Mouse (Mus musculus): ENCODE measurements at regions not wholly inside any gene's neighbourhood (a gene's known extent, or its start where the extent isn't known, plus 50 kb on each side); places are given as distances from the start of the nearest gene placed in this dataset.

DNA sequence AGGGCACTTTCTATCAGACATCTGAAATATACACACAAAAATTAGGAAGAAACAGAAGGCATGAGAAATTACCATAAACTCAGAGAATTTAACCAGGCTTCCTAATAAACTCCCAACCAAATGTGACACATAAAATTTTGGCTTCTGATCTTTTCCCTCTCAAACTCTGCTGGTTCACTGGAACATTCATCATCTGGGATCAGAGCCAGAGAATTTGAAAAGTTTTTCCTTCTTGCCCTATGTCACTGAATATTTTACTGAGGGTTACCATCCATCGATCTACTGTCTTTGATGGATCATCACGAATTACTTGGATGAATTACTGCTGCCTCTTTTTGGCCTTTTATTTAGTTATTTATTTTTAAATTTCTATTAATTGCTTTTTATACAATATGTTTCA, 221.4 kb upstream of the Tbx18 start:
- ChIA-PET CTCF (interaction anchor here in 1 of 4 experiments (0.6 kb wide), 1 partner anchor 11 kb away, joined by 3 read pairs; no protein-coding TSS in a partner anchor), POLR2A (no interaction called here)

DNA sequence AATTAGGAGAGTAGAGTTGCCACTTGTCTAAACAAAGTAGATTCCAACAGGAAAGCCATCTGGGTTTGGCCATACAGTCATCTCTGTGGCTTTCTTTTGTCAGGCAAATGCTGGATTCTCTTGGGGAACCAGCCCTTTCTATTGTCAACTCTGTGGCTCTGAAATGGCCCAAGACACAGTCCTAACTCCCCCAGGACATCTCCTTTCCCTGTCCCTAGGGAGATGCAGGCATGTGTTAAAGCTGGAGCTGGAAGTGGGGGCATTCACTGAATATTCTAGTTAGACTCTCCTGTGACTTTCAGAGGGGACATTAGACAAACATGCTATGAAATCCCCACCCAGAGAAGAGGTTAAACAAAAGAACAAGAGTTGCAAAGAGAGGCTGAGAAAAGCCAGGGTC, 223.9 kb upstream of the Tbx18 start:
- ChIA-PET CTCF (no interaction called here), POLR2A (no interaction called here)

DNA sequence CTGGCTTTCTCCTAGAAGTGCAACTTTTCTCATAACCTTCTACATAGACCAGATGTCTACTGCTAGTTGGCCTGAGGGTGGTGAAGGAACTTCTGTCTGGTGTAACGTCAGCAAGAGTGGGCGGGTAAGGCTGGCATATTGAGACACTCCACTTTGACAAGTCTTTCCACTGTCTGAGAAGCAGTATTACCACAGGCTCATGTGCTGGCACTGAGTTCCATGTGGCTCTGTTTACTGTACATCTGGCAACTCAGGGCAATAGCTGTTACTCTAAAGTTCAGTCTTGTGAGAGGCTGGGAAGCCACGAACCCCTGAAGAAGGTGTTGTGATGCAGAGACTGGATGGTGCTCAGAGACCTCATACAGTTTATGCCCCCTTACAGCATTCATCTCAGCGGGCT, 230.7 kb upstream of the Tbx18 start:
- ChIA-PET POLR2A (no interaction called here), CTCF (no interaction called here)

DNA sequence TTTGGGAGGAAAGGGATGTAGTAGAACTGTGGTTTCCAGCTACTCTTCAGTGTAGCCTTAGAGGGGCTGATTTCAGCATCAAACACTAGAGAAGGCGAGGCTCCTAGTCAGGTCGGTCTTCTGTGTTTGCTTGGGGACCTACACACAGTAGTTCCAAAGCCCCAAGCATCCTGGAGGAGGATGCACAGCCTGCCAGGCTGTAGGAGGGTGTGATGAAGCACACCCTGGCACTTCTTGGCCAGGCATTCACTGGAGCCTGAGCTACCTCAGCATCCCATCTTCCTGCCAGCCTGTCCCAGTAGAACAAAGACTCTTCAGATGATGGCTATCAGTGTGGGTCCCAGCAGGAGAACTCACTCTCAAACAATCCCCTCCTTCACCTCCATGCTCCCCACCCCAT, 233.4 kb upstream of the Tbx18 start:
- POLR2A ChIA-PET, result interaction anchor here in 1 of 4 experiments (0.6 kb wide), 1 partner anchor 512 kb away, joined by 4 read pairs; no protein-coding TSS in a partner anchor

DNA sequence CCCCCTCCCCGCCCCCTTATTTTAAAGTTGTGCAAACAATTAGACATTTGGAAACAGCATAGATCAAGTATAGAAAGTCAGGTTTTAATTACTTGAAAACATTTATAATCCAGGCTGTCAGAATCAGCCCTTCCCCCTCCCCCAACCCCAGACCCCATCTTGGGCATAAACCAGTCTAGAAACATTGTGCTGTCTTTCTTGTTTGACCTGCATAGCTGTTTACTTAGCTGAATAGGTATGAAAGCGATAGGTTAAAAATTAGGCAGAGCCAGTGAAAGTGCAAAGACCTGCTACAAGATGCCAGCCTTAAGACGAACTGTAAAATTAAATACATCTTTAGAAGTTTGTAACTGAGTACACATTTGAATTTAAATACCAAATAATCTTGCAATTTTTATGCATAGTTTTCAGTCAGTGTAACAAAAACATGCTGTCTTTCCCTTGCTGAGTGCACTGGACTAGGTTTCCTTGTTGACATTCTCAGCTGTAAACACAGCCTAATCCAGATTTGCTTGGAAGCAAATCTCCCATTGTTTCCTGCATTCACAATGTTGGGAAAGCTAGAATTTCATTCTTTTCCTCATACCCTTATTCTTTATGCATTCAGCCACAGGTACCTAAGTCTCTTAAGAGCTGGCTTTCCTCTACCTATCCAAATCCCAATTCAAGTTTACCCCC, 234.2 kb upstream of the Tbx18 start:
- CTCF ChIA-PET, result interaction anchor here in 1 of 4 experiments (1.7 kb wide), 1 partner anchor 8 kb away, joined by 3 read pairs; no protein-coding TSS in a partner anchor
- POLR2A ChIA-PET, result interaction anchor here in 2 of 4 experiments (0.5 to 0.6 kb wide), 2 partner anchors 72 to 511 kb away, joined by 3 to 4 read pairs; no protein-coding TSS in a partner anchor

More for the DNA sequence above, 233.4 kb upstream of the Tbx18 start:
- CTCF ChIA-PET, result interaction anchor here in 1 of 4 experiments (1.7 kb wide), 1 partner anchor 9 kb away, joined by 3 read pairs; no protein-coding TSS in a partner anchor

DNA sequence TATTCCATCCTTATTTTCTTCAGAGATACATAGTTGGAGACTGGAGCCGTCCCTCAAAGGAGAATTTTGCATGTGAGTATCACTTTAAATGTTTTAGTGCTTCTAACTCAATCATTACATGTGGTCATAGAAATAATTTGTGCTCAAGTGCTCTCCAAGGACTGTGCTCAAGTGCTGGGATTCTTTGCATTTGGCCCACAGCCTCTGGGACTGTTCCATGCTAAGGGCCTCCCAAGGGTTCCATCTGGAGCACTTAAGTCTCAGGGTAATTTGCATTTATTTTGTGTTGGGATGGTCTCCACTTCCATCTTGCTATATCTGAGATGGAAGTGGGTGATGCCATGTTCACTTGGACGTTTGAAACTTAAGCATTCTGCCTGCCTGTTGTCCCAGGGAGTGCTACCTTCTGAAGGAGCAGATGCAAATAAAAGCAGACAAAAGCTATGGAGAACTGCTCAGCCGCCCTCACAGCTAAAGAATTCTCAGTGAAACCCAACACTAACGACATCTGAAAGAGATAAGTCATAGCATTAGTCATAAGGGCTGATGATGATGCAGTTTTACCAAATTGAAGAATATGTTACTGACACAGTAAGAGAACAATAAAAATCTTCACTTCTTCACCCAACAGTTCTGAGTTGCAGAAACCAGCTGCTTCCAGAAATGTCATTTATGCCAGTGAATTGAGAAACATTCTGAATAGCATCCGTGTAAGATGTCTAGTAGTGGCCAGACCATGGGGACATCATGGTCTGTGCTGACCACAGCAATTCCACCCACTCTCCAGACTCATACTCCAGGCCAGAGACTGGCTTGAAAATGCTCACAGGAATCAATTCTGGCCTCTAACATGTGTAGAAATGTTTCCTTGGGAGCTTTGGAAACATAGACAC, 237.4 kb upstream of the Tbx18 start:
- POLR2A ChIA-PET, result no interaction called here
- CTCF ChIA-PET, result no interaction called here

DNA sequence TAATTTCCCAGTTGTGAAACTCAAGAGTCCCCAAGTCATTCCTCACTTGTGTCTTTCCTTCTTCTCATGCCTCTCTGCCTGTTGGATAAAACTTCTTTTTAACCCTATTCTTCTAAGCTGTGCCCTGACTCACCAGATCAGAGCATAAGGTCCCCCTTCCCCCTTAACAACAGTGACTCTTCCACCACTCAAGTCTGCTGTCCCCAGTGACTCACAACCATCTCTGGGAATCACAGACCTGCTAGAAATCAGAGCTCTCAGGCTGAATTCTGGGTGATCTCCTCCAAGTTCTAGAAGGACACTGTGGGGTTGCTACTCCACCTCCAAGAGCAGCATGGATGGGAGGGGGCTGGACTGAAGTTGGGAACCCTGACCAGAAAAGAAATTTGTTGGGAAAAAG, 239.5 kb upstream of the Tbx18 start:
- CTCF ChIA-PET, result interaction anchor here in 1 of 4 experiments (0.6 kb wide), 1 partner anchor 22 kb away, joined by 4 read pairs; no protein-coding TSS in a partner anchor
- POLR2A ChIA-PET, result no interaction called here

DNA sequence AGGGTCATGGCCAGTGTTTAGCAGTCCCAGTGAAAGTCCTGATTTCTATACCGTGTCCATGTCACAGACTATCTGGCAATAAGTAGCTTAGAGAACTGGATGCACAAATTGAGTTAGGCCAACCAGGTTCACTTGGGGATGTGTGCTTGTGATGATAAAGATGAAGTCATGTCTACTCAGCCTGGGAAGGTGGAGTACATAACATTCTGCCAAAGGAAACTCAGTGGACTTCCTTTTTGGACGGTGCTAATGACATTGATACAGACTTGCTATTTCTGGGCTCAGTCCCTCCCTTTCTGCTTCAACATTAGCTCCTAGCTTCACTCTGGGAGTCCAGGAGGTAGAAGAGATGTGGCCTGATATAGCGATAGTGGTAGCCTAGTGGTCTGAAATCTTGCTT, 240.7 kb upstream of the Tbx18 start:
- POLR2A ChIA-PET, result interaction anchor here in 1 of 4 experiments (0.6 kb wide), 1 partner anchor 26 kb away, joined by 3 read pairs; no protein-coding TSS in a partner anchor
- CTCF ChIA-PET, result no interaction called here

DNA sequence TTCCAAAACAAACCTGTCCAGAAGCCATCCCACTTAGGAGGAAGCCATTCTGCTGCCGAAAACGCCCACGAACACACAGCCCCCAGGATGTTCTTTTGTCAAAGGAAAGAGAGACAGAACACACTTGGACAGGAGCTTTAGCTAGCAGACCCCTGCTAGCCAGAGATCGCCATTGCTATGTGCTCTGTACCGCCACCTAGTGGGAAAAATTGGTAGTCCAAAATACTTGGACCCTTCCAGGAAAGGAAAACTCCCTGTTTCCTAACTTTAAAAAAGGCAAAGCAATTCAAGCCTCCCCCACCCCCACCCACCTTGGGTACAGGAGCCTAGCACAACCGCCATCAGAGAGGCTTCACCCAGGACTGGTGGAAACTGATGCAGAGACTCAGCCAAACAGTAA, 242.5 kb upstream of the Tbx18 start:
- ChIA-PET POLR2A (interaction anchor here in 2 of 4 experiments (0.6 to 0.7 kb wide), 4 partner anchors 101 to 1315 kb away, joined by 3 to 9 read pairs (median 7); no protein-coding TSS in a partner anchor), CTCF (interaction anchor here (0.5 to 1.4 kb wide), 22 partner anchors 9 to 465 kb away, joined by 3 to 10 read pairs (median 4); partner anchors contain the start of gene Snx14 (in 1 of the 4))

DNA sequence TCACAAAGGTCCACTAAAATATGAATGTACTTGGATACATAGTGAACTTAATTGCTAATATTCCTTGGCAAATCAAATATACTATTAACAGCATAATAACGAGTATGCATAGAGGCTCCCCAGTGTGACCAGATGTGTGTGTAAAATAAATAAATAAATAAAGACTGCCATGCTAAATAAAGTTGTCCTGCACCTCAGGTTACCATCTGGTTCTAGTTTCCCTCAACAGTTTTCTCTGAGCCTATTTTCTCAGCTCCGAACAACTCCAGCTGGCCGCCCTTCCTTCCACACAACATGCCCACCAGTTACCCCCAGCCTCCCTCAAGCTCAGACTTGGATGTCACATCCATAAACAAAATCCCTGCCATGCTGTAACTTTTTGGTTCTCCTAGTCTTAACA, 253.8 kb upstream of the Tbx18 start:
- ChIA-PET POLR2A (no interaction called here), CTCF (no interaction called here)

DNA sequence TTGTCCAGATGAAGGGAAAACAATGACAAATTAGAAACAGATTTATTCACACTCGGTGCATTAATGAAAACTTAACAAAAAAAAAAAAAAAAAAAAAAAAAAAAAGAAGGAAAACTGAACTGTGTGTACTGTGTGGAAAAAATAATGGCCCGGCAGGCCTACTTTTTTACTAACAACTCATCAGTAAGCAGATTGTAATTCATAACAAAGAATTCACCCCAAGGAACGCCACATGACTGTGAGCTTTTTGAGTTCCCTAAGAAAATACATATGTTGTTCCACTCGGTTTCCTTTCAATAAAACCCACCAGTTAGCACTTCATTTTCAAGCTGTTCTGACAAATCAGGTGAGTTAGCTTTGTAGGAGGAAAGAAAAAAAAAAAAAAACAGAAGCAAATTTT, 254.4 kb upstream of the Tbx18 start:
- ChIA-PET POLR2A (interaction anchor here in 1 of 4 experiments (0.6 kb wide), 1 partner anchor 28 kb away, joined by 3 read pairs; no protein-coding TSS in a partner anchor), CTCF (interaction anchor here in 2 of 4 experiments (1.4 to 1.8 kb wide), 2 partner anchors 12 kb away, joined by 6 to 7 read pairs; no protein-coding TSS in a partner anchor)

DNA sequence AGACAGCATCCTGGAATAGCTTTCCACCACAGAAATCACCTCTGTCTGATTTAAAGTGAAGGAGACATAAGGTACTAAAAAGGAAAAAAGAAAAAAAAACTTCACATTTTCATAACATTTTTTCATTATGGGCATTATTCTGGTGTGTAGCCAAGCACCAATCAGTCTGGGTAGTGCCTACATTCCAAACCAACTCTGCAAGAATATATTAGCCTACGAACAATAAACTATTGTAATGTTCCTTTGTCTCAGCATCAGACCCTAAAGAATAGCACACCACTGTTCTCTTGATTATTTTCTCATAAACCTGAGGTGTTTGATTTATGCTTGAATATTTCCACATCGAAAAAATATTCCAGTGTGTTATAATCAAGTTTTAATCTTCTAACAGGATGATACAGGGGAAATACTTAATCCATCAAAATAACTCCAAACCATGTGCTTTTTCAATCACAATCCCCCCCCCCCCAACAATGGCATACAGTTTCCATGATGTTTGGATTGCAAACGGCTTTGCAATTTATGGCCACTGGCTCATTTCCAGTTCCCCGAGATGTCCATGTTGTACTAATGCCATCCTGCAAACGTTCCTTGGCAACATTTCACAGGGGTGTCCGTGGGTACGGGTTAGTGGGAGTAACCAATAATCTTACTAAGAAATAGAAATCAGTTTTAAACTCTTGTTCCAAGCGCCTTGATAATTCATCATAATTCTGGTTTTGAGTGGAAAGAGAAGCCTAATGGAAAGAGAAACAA, 275.1 kb upstream of the Tbx18 start:
- ChIA-PET CTCF (no interaction called here), POLR2A (interaction anchor here in 1 of 4 experiments (0.7 kb wide), 1 partner anchor 644 kb away, joined by 8 read pairs; no protein-coding TSS in a partner anchor)

DNA sequence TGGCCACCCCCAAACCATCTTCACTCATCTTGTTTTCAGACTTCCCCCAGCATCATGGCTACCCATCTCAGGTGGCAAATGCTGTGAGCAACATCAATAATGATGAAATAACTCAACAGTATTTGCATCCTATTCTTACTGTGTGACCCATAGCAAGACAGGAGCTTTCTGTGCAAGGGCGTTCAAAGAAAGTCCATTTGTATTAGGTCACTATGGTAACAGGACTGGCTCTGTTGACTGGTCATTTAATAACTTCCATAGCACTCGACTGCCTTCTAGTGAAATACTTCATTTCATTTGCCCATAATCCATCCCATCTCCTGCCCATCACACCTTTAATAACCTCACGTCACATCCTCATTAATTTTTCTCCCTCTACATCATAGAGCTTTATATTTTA, 292.7 kb upstream of the Tbx18 start:
- ChIA-PET POLR2A (no interaction called here), CTCF (no interaction called here)

DNA sequence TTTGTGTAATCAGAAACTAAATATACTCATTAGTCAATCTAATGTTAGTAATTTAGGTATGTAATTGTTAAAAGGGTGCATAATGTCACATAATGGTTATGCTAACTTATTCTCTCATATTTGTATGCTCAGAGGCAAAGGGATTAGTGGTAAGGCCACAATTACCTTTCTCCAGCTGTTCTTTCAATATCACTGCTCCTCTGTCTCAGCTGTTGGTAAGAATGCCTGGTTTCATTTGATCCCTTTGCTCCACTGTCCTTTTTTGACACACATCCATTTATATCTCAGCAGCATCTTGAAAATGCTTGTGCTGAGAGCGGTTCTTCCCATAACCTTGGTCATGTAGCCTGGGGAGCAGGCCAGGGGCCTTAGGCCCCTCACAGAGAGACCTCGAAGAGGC, 294.9 kb upstream of the Tbx18 start:
- CTCF ChIA-PET, result no interaction called here
- POLR2A ChIA-PET, result no interaction called here

DNA sequence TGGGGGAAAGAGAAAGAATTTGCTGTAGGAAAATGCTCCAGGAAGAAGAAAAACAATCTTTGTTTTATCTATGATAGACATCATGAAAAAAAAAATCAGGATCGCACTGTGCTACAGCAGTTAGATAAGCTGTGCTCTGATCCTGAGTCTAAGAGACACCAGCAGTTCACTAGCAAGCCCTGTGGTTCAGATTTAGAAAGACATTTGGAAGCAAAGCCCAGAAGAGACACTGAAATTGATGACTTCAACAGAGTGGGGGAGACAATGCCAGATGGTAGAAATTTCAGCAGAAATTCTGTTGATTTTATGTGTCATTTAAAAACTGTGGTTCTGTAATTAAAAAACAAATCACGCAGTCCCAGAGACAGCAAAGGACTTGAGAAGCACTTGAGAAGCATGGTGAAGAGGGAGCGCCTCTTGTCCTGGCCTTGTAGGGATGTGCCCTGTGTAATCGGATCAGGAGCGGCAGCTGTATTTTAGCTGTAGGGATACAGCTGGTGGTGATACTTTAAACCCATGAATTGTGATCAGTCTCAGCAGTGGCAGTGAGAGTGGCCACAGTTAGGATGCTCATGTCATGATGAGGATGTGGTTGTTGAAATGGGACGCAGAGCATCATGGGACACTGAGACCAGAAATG, 296.4 kb upstream of the Nt5e start:
- CTCF ChIA-PET, result no interaction called here
- POLR2A ChIA-PET, result no interaction called here

DNA sequence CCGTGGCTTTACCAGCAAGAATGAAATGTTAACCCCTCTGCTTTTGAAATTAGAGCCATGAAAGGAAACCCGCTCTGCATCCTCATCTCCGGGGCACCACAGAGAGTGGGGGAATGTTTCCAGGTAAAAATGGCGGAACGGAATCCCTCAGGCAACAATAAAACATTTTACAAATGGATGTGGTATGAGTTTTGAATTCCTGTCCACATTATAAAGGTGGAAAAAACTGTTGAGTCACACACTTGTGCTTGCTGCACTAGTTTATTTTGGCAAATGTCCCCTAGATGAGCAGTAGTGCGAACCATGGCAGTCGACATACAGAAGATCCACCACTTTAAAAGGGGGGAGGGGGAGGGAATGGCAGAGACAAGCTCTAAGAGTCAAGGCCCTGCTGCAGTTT, 289.4 kb upstream of the Nt5e start:
- ChIA-PET CTCF (no interaction called here), POLR2A (no interaction called here)

DNA sequence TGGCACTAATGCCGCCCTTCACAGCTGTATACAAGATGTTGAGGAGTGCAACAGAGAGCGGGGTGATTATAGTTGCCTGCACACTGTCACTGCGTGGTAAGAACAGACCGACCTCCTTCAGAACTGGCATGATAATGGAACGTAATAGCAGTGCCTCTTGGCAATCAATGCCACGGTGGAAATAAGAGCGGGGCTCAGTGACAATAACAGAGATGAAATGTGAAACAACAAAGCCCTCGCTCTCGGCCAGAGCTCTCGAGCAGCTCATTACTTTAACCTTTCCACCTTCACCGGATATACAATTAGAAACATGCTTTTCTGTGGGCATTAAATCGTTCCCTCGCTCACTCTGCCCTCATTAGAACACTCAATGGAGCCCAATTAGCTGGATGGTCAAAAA, 277.7 kb upstream of the Nt5e start:
- ChIA-PET POLR2A (no interaction called here), CTCF (interaction anchor here in 1 of 4 experiments (1.4 kb wide), 1 partner anchor 24 kb away, joined by 3 read pairs; no protein-coding TSS in a partner anchor)

DNA sequence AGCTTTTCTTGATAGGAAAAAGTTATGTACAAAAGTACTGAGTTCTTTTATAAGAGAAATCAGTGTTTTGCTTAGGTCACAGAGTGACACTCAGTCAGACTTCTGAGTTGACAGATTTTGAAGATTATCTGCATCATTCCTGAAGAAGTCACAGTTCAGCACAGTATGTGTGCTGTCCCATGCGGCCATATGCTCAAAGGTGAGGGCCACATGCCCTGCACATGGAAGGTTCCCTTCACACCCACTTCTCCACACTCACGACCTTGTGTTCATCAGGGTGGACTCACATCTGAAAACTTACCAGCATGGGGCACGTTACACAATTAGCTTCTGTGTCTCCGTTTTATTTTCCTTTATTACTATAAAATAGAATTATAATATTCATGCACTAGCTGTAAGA, 277.2 kb upstream of the Nt5e start:
- ChIA-PET POLR2A (no interaction called here), CTCF (interaction anchor here in 1 of 4 experiments (1.4 kb wide), 1 partner anchor 24 kb away, joined by 3 read pairs; no protein-coding TSS in a partner anchor)

DNA sequence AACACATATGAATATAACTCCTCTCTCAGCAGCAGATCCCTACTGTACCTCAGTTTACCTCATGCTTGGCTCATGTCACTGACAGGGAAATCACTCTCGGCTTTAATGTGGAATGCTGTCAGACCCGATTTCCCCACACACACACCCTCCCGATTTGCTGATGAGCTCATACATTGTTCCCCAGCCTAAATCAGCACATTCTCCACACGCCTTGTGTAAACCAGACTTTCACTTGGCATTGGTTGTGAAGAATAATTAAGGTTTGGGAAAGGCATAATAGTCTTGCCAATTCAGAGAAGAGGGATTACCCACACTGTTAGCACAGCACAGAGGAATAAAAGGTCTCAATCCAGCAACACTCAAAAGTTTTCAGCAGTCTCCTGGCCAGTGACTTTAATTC, 268.4 kb upstream of the Nt5e start:
- POLR2A ChIA-PET, result no interaction called here
- CTCF ChIA-PET, result no interaction called here
